Mouse (Mus musculus) olfactory bulb, adult 2 months (tissue): Measurements from ENCODE around the gene Aox2.

Experiments
- CTCF ChIP-seq: fragments of 200-500 bp; IDR thresholded peaks from 2 replicates; pipeline ENCODE4 v1.5.1; 2012; ENCODE audit warnings: low read depth, mild to moderate bottlenecking, low read length, moderate library complexity; ENCODE audit not compliant: insufficient read depth
- POLR2A ChIP-seq: fragments of 200-500 bp; IDR thresholded peaks from 2 replicates; pipeline ENCODE4 v1.6.1; 2012; ENCODE audit warnings: mild to moderate bottlenecking, low read depth, low read length, moderate library complexity; ENCODE audit not compliant: insufficient read depth

DNA sequence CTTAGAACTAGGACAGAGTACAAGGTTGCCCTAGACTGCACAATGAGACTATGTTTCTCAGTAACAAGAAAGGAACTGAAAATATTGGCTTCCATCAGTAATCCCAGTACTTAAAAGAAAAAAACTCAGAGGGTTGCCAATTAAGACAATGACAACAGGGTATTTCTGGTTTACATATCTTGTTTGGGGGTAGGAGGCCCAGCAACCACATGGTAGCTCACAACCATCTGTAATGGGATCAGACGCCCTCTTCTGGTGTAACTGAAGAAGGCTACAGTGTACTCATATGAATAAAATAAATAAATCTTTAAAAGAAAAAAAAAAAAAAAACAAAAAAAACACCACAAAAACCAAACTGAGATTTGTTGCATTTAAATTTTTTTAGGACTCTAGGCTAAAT, 137.3 kb downstream of the Aox2 start:
- no peak for TF ChIP-seq CTCF
- TF ChIP-seq POLR2A = no peak
